Mouse (Mus musculus): ENCODE measurements around the gene Tfeb.

- TF ChIP-seq POLR2A (IDR thresholded peaks at IDR 0.05; ENCODE audit: borderline replicate concordance, low read depth, low read length) (no peak), CTCF (IDR thresholded peaks at IDR 0.05; ENCODE audit: low read depth, low read length) (no peak)
These were observed 77.7 kb downstream of the Tfeb start for GRCm38 (mm10) chr17:47814496-47814895.

Measured in bone marrow macrophage, adult 2 months (primary cell).